Mouse (Mus musculus) MEL (cell line): ENCODE results near the gene Gm10135.

Experiments used
- CTCF ChIP-seq, 3 experiments: IDR thresholded peaks in 2 of 3; conservative IDR thresholded peaks in 1 of 3; 2 replicates each; pipeline ENCODE4 v1.5.1; 2011 to 2012; ENCODE audit warnings: low read length in 3 of 3, low read depth in 2 of 3, mild to moderate bottlenecking in 2 of 3, improper control_type of control experiment in 1 of 3, inconsistent platforms in 1 of 3, mixed read lengths in 1 of 3, moderate library complexity in 1 of 3; ENCODE audit not compliant: control insufficient read depth in 1 of 3, insufficient read depth in 1 of 3, poor library complexity in 1 of 3, severe bottlenecking in 1 of 3
- POLR2A ChIP-seq, 2 experiments: IDR thresholded peaks; 2 replicates each; pipeline ENCODE4 v1.6.1; 2011 to 2012; ENCODE audit warnings: low read length in 2 of 2, mild to moderate bottlenecking in 2 of 2, control low read depth in 1 of 2, improper control_type of control experiment in 1 of 2, low read depth in 1 of 2, moderate library complexity in 1 of 2; ENCODE audit not compliant: control insufficient read depth in 1 of 2, insufficient read depth in 1 of 2, poor library complexity in 1 of 2
- USF2 ChIP-seq, 2 experiments: IDR thresholded peaks; 2 replicates each; pipeline ENCODE4 v1.6.1; 2011 to 2012; ENCODE audit warnings: improper control_type of control experiment in 2 of 2, low read length in 2 of 2, borderline replicate concordance in 1 of 2, inconsistent platforms in 1 of 2, low read depth in 1 of 2, mild to moderate bottlenecking in 1 of 2; ENCODE audit not compliant: insufficient read depth in 1 of 2

- TF ChIP-seq CTCF (IDR thresholded peaks at IDR 0.05 in 2 of 3, conservative IDR thresholded peaks at IDR 0.05 in 1 of 3; ENCODE audit: control insufficient read depth in 1 of 3, insufficient read depth in 1 of 3, low read depth in 2 of 3, low read length in 3 of 3, poor library complexity in 1 of 3, severe bottlenecking in 1 of 3) (no peak), USF2 (IDR thresholded peaks at IDR 0.05; ENCODE audit: borderline replicate concordance in 1 of 2, insufficient read depth in 1 of 2, low read depth in 1 of 2, low read length in 2 of 2) (no peak), POLR2A (IDR thresholded peaks at IDR 0.05; ENCODE audit: control insufficient read depth in 1 of 2, insufficient read depth in 1 of 2, low read depth in 1 of 2, low read length in 2 of 2, poor library complexity in 1 of 2) (no peak)
Measured at GRCm38 (mm10) chr5:72953996-72954604, 20.4 kb downstream of the Gm10135 start.
